Mouse (Mus musculus): Measurements from ENCODE around the gene Cd4.

GRCm38 (mm10) chr6:124856321-124856720, 31.7 kb downstream of the Cd4 start:
- no peak for TF ChIP-seq CTCF (IDR thresholded peaks at IDR 0.05; ENCODE audit: control insufficient read depth, insufficient read depth, insufficient read length)
- TF ChIP-seq MYOG (IDR thresholded peaks at IDR 0.05; ENCODE audit: control insufficient read depth, extremely low read depth, insufficient read length): no peak
- no peak for TF ChIP-seq MAX (IDR thresholded peaks at IDR 0.05)
- no peak for TF ChIP-seq CEBPB (IDR thresholded peaks at IDR 0.05; ENCODE audit: low read depth)
- no peak for TF ChIP-seq USF1 (IDR thresholded peaks at IDR 0.05; ENCODE audit: low read depth)
- no peak for TF ChIP-seq MYOD1 (IDR thresholded peaks at IDR 0.05; ENCODE audit: control insufficient read depth, insufficient read length, low read depth)
